Mouse (Mus musculus) layer of hippocampus, adult 9-10 months (tissue): ENCODE data around the gene Zranb3.
"Not testable (repeated sequence)": the region's sequence is repeated elsewhere in the genome, so short reads cannot be mapped to it uniquely, and the experiment has no call there.

Source experiments
- DNase-seq: peaks from one replicate; pipeline ENCODE4 v3.0.0; 2022; ENCODE audit warnings: low spot score

The Zranb3 gene

DNA sequence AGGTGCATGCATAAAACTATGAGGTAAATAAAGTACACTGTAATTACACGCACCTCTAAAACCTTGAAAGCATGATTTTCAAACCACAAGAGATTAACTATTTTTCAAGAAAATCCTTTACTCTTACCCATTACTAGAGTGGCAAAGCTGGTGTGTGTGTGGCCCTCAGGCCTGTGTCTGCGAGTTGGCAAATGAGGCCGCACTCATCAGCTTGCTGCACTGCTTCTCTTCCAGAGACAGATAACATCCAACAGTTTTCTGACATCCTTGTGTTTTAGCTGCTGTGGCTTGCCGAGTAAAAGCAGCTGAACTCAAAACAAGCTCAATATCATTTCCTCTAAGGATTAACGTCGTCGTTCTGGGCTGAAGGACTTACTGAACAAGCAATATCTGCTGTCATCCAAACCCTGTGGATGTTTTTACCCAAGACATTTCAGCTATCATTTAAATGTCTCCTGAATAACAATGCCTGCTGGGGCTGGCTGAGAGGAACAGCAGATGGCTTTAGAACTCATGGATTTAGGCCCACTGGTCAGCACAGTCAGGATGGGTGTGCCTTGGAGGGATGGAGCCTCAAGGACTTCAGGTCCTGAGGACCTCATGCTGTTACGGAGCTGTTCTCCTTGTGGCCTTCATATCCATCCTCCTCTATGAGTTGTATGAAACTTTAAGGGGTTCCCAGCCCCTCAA is 42.0 kb downstream of the Zranb3 start:
- no peak for DNase-seq

DNA sequence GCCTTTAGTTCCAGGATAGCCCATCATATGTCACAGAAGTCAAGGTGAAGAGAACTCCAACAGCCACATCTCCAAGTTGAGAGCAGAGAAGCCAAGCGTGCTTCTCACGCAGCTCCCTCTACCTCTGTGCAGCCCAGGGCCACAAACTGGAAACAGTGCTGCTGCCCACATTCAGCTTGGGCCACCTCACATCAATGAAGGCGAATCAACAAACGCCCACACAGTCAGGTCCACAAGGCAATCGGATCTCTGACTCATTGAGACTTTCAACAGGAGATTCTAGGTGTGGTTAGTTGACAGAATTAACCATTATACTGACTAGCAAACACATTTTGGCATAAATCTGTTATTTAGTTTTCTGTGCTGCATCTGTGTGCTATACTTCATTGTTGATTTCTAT is 44.2 kb downstream of the Zranb3 start:
- DNase-seq = no peak

DNA sequence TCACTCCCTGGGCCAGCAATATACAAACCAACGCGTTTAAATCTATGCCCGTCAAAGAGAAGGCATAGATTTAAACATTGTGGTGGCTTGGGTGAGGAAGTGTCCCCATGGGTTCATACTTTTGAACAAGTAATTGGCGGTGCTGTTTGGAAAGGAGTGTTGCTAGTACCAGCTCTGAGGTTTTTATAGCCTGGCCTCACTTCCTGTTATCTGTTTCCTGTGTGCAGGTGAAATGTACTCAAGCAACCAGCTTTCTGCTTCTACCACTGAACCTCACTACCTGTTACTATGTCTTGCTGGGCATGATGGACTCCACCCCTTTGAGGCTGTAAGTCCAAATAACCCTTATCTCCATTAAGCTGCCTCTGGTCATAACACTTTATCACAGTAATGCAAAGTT is 45.6 kb downstream of the Zranb3 start:
- DNase-seq = no peak

DNA sequence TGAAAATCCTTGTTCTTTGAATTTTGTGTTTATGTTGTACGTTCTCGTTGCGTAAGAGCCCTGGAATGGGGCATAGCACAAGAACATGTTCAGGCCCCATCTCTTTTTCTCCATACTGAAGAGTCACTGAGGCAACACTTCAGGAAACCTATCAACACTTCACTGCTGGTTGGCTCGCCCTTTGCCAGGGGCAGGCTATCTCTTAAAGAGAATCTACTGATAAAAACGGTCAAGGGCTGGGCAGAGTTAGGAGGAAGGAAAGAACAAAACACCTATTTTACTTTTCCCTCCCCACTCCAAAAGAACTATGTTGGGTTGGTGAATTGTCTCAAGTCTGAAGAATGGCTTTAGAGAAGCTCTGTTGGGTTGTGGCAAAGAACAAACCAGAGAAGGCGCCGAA is 55.9 kb downstream of the Zranb3 start:
- no peak for DNase-seq

DNA sequence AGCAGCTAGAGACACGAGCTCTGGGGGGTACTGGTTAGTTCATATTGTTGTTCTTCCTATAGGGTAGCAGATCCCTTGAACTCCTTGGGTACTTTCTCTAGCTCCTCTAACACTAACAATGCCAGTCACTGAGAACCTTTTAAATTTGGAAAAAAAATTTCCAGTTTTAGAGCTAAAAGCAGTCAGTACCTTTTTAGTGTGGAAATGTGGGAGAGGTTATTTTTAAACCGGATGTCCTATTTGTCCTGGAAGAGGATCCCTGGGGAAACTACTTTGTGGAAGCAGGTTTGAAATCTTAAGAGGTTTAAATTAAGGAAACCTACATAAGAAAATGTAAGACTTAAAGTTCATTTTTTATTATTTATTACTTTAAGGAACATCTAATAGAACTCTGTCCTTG is 56.4 kb downstream of the Zranb3 start:
- no peak for DNase-seq

DNA sequence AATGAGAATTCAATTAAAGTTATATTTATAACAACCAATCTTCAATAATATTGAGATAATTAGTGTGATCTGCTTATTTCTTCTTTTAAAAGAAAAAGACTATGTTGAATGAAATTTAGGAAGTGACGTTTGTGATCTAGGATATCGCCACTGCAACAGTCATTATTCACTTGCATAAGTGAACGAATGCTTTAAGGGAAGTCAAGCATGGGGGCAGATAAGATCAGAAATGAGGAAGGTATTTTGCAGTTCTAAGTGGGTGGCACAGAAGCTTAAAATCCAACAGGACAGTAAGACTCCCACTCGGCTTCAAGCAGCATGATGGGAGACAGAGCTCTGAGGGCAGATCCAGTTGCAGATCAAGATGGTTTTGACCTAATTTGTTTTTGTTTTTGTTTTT is 58.7 kb downstream of the Zranb3 start:
- DNase-seq = no peak

DNA sequence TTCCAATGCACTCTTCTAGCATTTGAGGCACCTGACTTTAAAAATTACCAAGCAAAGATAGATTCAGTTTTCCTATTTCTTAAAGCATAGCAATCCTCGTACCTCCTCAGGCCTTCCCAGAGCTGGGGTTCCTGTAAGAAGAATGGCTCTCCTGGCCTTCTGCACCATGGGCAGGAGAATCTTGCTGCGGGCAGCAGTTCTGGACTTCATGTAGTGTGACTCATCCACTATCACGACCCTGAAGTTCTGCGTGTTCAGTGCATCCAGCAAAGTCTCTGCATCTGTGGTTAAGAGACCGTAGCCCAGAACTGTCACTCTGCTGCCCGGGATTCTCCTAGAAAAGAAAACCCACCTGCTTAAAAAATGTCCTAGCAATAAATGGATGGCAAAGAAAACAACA is 66.6 kb downstream of the Zranb3 start:
- no peak for DNase-seq

DNA sequence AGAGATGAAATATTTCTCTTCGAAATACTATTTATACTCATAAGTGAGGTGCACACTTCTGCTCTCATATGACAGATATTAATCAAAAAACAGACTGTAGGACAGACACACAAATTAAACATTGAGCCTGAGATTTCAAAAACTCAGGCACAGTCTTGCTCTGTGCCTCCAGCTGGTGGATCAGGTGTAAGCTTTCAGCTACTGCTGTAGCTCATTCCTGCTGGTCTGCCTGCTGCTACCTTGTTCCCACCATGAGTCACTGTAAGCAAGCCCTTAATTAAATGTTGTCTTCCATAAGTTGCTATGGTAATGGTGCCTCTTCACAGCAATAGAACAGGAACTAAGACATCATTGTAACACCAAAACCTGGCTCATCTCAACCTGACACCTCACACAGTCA is 70.7 kb downstream of the Zranb3 start:
- peak; percentile 40 for DNase-seq

DNA sequence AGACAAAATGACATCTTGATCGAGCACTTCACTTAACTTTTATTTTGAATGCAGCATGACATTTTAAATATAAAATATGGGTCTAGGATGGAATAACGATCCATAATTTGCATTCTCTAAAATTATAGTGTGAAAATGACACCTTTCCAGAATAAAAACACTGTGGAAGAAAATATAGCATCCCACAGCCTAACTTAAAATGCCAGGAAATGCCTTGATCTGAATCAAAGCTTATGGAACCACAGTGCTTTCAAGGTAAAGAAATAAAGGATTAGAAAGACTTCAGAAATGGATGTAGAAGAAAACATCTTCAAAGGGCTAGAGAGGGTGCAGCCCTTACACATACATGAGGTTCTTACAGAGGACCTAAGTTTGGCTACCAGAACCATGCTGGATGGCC is 71.3 kb downstream of the Zranb3 start:
- DNase-seq = no peak

DNA sequence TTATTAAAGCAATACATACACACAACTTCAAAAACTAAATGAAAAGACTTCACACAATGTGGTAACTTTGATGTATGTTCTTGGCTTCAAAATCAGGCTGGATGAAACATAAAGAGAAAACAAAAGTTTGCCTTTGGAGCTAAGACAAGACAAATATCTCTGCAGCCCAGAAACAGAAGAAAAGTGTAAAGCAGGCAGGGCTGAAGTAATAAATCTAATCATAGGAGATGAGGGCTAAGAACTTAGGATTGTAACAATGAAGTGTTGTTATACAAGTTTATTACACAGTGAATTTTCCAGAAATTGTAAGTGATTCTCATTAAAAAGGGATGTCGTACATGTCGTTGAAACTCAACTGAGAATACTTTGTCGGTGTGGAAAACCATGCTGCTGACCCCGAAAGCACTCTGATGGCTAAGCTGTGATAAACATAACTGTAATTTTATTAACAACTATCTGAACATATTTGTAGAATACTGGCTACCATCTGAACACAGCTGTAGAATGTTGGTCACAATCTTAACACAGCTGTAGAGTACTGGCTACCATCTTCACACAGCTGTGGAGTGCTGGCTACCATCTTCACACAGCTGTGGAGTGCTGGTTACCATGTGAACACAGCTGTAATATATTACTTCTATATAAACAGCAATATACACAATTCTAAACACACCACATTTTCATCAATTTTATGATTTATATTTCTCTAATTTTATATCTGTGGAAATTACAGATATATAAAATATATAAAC is 78.3 kb downstream of the Zranb3 start:
- no peak for DNase-seq

DNA sequence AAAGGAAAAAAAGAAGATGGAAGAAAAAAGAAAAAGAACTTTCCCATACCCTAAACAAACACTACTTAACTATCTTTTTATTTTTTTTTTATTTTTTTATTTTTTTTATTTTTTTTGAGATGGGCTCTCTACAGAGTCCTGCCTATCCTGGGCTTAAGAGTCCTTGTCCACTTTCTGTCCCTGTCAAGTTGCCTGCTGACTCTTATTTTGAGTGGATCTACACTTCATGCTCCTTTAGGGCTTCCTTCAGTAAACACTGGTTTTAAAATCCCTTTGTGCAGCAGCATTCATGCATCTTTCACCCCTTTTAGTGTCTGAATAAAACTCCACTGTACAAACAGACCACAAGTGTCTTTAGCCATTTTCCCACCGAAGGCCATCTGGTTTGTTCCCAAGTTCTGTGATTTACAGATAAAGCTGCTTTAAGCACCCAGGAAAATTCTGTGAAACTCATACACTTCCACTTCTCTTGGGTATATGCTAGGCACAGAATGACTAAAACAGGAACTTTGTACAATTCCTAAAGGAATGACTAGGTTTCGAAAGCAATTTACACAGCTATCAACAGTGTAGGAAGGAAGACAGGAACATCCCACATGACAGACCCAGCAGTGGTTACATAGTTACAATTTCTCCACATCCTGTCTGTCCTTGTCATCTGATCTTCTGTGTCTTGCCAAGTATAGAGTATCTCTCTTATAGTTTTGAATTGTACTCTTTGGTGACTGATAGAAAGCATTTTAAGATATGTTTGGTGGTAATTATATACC is 82.7 kb downstream of the Zranb3 start:
- no peak for DNase-seq

DNA sequence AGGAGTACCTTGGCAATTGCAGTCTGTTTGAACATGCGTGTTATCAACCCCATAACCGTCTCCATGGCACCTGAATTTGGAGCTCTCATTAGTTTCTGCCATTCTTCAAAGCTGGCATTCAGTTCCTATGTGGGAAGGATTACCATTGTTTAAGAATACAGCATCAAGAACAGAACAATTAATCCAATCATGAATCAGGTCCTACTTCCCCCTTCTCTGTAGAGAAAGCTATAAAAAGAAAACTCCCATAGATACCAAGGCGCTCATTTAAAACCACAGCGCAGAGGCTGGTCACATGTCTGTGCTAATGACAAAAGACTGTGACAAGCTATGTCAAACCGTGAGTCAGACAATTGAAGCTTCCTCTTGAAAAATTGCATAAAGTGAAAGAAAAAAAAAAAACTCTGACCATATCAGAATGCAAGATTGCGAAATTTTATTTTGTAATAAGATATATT is 86.8 kb downstream of the Zranb3 start:
- DNase-seq = no peak

DNA sequence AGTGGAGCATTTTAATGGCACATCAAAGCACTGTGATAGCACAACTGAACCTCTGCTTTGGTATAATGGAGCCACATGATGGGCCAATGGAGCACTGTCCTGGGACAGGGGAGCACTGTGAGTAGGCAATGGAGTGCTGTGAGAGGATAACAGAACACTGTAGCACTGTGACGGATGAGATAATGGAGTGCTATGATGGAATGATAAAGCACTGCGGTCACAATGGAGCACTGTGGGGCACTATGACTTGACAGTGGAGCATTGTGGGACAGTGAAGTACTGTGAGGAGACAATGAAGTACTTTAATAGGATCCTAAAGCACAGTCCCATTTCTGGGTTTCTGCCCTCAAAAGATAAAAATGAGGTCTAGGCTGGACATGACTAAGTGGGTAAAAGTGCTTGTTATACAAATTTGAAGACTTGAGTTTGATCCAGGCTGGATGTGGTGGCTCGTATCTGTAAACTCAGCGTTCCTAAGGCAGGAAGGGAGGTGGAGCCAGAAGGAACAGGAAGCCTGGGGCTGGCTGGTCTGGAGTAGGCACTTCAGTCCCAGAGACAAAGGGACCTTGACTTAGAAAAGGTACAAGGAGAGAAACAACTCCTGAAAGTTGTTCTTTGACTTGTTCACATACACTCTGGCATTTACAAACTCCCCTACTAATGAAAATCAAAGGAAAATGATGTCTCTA is 89.0 kb downstream of the Zranb3 start:
- no peak for DNase-seq

DNA sequence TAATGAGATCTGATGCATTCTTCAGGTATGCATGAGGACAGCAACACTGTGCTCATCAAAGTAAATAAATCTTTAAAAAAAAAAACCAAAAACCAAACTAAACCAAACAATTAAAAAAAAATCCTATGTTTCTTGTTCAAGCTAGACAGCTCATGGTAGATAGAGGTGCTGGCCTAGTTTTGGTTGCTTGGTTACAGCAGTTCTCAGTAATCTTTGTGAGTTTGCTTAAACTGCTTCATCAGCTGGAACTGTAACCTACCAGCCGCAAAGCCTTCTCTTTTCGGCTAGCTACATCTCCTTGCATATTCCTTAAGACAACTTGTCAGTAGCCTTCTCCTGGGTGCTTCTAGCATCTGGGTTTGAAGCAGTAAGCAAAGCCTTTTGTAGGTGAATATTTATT is 93.1 kb downstream of the Zranb3 start:
- DNase-seq = no peak

DNA sequence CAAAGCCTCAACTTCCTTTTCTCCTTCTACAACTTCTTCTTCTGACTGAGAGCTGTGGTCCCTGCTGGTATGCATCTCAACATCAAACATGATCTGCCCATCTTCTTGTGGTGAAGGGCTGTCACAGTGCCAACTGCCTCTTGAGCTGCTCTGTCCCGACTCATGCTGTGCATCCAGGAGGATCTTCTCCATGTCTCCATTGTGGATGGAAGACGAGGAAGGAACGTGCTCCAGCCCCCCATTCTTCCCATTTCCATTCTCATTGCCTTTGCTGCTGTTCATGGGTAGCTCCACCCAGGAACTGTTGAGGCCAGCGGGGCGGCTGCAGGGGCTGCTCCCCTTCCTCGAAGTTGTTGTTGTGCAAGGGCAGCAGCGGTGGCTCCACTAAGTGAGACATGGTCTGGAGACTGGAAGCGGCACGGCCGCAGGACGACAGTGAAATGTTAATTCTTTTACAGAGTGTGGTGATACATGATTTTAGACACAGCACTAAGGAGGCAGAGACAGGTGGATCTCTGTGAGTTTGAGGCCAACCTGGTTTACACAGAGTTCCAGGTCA is 96.7 kb downstream of the Zranb3 start:
- not testable (repeated sequence) for DNase-seq

DNA sequence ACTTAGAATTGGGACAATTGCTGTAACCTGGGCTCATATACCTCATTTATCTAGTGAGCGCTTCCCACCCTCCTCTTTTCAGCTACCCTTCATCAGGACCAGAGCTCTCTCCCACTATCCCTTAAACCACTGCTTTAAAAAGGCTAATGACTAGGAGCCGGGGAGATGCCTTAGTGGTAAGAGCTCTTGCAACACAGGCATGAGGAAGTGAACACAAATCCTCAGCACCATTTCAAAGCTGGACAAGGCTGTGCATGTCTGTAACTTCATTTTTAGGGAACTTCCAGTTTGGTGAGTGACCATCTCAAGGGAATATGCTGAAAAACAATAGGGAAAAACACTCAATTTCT is 98.5 kb downstream of the Zranb3 start:
- DNase-seq = no peak

DNA sequence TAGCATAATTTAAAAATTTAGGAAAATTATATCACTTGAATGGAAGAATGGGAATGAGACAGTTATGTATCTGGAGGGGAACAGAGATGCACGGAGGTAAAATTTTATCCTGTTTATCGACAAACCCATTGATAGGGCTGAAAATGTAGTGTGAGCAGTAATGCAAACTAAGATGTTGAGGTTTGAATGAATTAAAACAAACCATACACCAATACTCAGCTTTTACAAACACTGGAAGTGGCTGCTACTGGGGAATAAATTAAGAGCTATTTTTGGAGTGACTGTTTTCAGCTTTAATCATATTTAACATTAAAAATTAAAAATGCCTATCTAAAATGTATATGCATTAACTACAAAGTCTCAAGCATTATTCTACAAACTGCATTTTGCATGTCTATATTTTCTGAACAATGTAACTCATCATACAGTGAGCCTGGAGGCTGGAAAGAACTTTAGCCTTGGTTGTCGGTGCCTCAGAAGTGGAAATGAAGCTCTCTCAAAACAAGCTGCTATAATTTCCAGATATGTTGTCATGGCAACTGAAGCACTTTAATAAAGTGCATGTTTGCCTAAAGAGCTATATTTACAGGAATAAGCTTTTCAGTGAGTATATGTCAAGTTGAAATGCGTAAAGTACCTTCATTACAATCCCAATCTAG is 99.0 kb downstream of the Zranb3 start:
- no peak for DNase-seq

DNA sequence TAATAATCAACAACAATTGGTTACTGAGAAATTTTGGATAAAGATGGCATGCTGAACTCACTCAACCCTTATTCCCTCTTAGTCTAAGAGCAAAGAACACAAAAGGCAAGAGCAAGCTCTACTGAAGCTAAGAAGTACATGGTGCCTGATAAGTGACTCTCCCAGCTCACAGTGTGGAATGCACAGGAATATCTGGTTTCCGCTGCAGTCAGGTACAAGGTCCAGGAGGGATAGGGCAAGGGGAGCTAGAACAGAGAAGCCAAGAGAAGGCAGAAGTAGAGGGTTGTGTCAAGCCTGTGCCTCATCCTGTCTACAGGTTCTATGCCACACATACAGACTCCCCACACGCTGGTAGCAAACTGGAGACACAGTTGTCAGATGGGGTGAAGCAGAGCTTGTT is 100.7 kb downstream of the Zranb3 start:
- DNase-seq = no peak

DNA sequence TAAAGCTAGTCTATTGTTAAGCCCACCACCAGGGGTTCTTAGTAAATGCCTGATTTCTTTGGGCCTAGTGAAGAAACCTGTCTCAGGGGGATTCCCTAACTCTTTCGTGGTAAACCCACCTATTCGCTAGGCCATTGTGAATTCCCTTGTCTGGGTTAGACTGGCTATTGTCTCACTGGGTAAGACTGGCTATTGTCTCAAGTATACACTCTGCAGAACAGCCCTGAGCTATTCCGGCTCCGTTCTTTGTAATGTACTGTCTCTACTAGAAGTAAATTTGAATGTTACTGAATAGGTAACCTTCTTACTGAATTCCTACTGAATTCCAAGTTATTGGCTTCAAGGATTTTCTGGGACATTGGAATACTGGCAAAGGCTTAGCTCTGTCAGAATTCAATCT is 101.9 kb downstream of the Zranb3 start:
- DNase-seq = not testable (repeated sequence)

DNA sequence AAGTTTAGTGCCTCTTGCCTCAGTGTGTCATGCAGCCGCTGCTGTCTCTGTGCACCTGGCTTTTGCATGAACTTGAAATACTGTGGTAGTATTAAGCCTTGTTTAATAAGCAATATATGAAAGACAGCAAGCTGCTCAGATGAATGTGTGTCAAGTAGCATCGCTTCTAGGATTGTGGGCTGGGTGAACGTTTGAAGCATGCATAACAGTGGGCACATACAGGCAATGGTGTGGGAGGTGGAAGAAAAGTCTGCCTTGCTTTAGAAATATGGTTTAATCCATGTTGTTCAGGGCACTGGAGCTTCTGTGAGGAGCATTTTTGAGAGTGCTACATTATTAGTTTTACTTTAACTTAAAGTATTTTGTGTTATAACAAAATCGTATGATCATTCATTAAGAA is 109.0 kb downstream of the Zranb3 start:
- no peak for DNase-seq

DNA sequence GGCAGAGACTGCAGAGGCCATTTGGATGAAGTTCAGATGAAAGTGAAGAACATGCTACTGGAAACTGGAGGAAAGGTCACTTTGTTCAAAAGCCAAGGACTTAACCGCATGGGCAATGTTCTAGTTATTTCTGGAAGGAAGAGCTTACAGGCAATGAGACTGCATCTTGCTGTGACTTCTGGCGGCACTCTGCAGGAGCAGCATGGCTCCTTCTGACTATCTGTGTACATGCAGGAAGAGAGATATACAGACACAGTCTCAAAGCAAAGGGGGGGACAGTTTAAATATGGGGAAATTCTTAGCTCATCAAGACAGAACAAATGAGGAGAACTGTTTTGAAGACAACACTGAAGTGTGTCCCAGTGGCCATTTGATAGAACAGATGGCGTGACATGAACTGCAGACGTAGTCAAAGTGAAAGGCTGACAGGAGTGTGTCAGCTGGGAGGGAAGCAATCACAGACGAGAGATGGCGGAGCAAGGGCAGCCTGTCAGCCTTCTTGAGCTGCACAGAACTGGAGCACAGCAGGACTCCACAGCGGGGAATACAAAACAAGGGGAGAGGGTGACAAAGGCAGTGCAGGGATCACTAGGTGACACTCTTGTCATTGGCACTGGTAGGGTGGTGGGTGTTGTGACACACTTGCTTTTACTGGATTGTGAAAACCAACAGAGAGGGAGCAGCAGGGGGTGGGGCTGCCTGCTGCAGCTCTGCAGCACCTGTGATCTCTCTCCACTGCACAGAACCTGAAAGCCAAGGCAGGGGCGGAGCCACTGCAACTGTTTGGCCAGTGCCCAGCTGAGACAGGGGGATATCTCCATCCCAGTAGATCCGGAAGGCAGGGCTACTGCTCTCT is 112.7 kb downstream of the Zranb3 start:
- DNase-seq = no peak
